Mouse (Mus musculus): ENCODE results near the gene Ppp2r5e. TPM values are rescaled to one million over a fixed set of nuclear protein-coding genes. Genes with fewer than 3 reads are reported as not detected.

Gene Ppp2r5e
- polyA plus RNA-seq, 1 experiment from 2014 or later = 7.8 TPM

DNA sequence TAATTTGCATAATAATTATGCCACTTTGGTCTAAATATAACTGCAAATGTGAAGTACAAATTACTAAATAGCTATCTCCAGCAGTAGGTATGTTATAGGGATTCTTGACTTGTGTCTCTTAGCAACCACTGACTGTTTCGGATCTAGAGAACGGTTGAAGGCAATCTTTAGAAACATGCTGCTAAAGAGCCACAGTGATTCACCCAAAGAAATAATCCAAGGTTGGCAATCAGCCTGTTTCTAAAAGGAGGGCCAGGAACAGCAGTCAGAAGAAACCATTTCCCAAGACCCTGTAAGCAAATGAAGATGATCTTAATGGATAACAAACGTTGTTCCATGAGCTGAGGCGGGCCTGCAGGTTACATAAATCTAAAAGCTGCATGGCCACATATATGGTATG, 117.9 kb downstream of the Ppp2r5e start:
- Histone ChIP-seq H3K4me1 (ENCODE audit: control insufficient read depth, insufficient read depth, low read length) (peaks cover 4% of the 10 kb centered on the region; the same call in 1 of the 2 replicates), H3K4me2 (ENCODE audit: low read depth, low read length) (no peak overlapping the region), H3K9ac (ENCODE audit: low read length) (no peak overlapping the region), H3K36me3 (ENCODE audit: control insufficient read depth, insufficient read depth, low read length) (no peaks in the 10 kb centered on the region), H3K27ac (ENCODE audit: low read length) (no peak overlapping the region), H3K27me3 (ENCODE audit: control insufficient read depth, insufficient read depth, low read length) (no peaks in the 10 kb centered on the region), H3K9me3 (replicated peaks; ENCODE audit: control insufficient read depth, low read length) (no peaks in the 10 kb centered on the region), H3K4me3 (replicated peaks; ENCODE audit: low read length) (no peak overlapping the region)
- ATAC-seq (ENCODE audit: insufficient read depth, low FRiP score) = no peak
- 63% methylated on average over 4 of the region's 4 CpGs for WGBS

DNA sequence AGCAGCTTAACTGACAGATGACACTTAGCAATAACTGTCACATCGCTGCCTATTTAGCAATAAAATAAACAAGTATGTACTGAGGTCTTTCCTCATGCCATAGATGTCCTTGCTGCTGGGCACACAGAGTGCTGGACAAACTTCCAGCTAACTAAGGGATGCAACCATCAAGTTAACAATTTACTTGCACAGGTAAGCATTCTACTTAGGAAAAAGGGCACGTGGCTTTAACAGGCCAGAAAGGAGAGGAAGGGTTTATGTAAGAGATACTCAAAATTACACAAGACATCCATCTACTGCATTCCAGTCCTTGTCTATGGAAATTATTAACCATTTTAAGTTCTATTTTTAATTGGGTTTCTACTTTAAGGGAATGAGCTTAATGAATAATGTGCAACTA, 123.0 kb downstream of the Ppp2r5e start:
- no peak overlapping the region for H3K27ac ChIP-seq (ENCODE audit: low read length)
- H3K9me3 ChIP-seq (replicated peaks; ENCODE audit: control insufficient read depth, low read length) = no peaks in the 10 kb centered on the region
- no peaks in the 10 kb centered on the region for H3K36me3 ChIP-seq (ENCODE audit: control insufficient read depth, insufficient read depth, low read length)
- H3K4me2 ChIP-seq (ENCODE audit: low read depth, low read length) = no peak overlapping the region
- H3K4me1 ChIP-seq (ENCODE audit: control insufficient read depth, insufficient read depth, low read length) = 0 out of 2 replicates have a peak, but pooled peaks cover 2% of the 10 kb centered on the region
- H3K9ac ChIP-seq (ENCODE audit: low read length) = no peak overlapping the region
- WGBS = 76% methylated on average over 2 of the region's 2 CpGs
- no peak overlapping the region for H3K4me3 ChIP-seq (replicated peaks; ENCODE audit: low read length)
- ATAC-seq (ENCODE audit: insufficient read depth, low FRiP score) = no peak
- H3K27me3 ChIP-seq (ENCODE audit: control insufficient read depth, insufficient read depth, low read length) = no peaks in the 10 kb centered on the region

DNA sequence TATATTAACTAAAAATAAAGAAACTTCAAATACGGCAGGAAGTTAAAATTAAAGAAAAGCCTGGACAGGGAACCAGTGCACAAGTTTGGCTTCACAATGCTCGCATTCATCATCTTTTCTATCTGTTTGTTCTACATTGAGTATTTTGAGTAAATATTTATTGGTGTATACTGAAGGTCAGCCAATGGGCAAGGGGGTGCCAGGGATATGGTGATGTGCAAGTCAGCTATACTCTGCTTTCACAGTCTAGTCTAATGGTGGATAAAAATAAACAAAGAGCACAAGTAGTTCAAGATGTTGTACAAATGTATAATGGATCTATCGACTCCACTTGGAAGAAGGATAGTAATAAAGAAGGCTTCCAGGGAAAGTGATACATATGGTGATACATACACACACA, 123.9 kb downstream of the Ppp2r5e start:
- Histone ChIP-seq H3K4me2 (ENCODE audit: low read depth, low read length) (no peak overlapping the region), H3K9me3 (replicated peaks; ENCODE audit: control insufficient read depth, low read length) (no peaks in the 10 kb centered on the region), H3K27ac (ENCODE audit: low read length) (no peak overlapping the region), H3K27me3 (ENCODE audit: control insufficient read depth, insufficient read depth, low read length) (no peaks in the 10 kb centered on the region), H3K4me1 (ENCODE audit: control insufficient read depth, insufficient read depth, low read length) (0 out of 2 replicates have a peak, but pooled peaks cover 2% of the 10 kb centered on the region), H3K9ac (ENCODE audit: low read length) (no peak overlapping the region), H3K4me3 (replicated peaks; ENCODE audit: low read length) (no peak overlapping the region), H3K36me3 (ENCODE audit: control insufficient read depth, insufficient read depth, low read length) (no peaks in the 10 kb centered on the region)
- 65% methylated on average over 3 of the region's 3 CpGs for WGBS
- no peak for ATAC-seq (ENCODE audit: insufficient read depth, low FRiP score)

DNA sequence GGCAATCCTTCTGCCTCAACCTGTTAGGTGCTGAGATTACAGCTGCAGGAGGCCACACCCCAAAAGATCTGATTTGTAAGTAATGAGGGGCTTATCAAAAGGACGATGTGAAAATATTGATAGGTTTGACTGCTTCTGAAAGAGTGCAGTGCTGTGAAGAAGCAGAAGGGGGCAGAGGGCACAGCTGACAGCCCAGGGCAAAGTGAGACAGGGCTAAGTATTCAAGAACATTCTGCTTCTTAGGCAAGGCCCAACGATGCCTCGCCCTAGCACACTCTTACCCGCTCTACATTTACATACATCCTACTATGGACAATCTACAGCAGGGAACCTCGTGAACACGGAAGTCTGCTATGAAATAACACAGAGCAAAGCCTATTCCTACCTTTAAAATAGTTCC, 128.2 kb downstream of the Ppp2r5e start:
- H3K27me3 ChIP-seq (ENCODE audit: control insufficient read depth, insufficient read depth, low read length) = no peaks in the 10 kb centered on the region
- no peak overlapping the region for H3K4me3 ChIP-seq (replicated peaks; ENCODE audit: low read length)
- WGBS = 87% methylated on average over 6 of the region's 6 CpGs
- no peak overlapping the region for H3K9ac ChIP-seq (ENCODE audit: low read length)
- H3K4me2 ChIP-seq (ENCODE audit: low read depth, low read length) = no peak overlapping the region
- H3K36me3 ChIP-seq (ENCODE audit: control insufficient read depth, insufficient read depth, low read length) = peaks cover 4% of the 10 kb centered on the region; the same call in 1 of the 2 replicates
- H3K9me3 ChIP-seq (replicated peaks; ENCODE audit: control insufficient read depth, low read length) = no peaks in the 10 kb centered on the region
- H3K27ac ChIP-seq (ENCODE audit: low read length) = no peak overlapping the region
- ATAC-seq (ENCODE audit: insufficient read depth, low FRiP score) = no peak; the same call in 1 of the 2 replicates
- H3K4me1 ChIP-seq (ENCODE audit: control insufficient read depth, insufficient read depth, low read length) = 0 out of 2 replicates have a peak, but pooled peaks cover 2% of the 10 kb centered on the region

DNA sequence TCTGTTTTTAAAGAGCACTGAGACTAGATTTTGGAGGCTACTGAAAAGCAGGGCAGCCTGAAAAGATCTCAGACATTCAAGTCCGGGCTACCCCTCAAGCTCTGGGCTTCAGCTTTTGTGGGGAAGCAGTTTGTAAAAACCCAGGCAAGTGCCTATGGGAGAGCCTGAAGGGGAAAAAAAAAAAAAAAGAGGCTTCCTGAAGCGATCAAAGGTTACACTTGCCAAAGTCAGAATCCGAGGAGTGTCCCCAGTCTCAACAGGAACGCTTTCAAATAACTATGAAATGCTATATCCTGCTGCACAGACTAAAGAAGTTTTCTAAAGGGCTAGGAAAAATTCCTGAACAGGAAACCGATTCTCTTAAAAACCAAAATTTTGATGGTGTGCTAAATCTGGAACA, 128.9 kb downstream of the Ppp2r5e start:
- no peak for ATAC-seq (ENCODE audit: insufficient read depth, low FRiP score)
- peaks cover 4% of the 10 kb centered on the region; the same call in 1 of the 2 replicates for H3K36me3 ChIP-seq (ENCODE audit: control insufficient read depth, insufficient read depth, low read length)
- H3K9me3 ChIP-seq (replicated peaks; ENCODE audit: control insufficient read depth, low read length) = no peaks in the 10 kb centered on the region
- H3K4me2 ChIP-seq (ENCODE audit: low read depth, low read length) = no peak overlapping the region
- no peaks in the 10 kb centered on the region for H3K4me1 ChIP-seq (ENCODE audit: control insufficient read depth, insufficient read depth, low read length)
- no peak overlapping the region for H3K9ac ChIP-seq (ENCODE audit: low read length)
- WGBS = 79% methylated on average over 5 of the region's 5 CpGs
- no peaks in the 10 kb centered on the region for H3K27me3 ChIP-seq (ENCODE audit: control insufficient read depth, insufficient read depth, low read length)
- no peak overlapping the region for H3K27ac ChIP-seq (ENCODE audit: low read length)
- no peak overlapping the region for H3K4me3 ChIP-seq (replicated peaks; ENCODE audit: low read length)

DNA sequence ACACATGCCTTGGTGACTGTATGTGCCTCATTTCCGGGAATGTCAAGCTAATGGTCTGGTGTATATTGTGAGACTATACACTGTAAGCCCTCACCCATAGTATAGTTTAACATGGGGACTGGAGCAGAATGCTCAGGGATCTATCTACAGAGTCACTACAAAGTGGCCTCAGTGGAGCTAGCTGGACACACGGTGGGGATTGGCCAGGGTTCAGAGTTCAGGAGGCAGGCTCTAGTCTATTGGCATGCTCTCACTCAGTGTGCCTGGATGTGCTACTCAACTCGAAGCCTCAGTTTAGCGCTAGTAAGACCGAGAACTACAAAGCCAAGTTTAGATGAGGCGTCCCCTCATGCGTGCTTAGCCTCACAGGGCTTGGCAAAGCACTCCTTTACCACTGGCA, 129.8 kb downstream of the Ppp2r5e start:
- Histone ChIP-seq H3K27ac (ENCODE audit: low read length) (no peak overlapping the region), H3K27me3 (ENCODE audit: control insufficient read depth, insufficient read depth, low read length) (no peaks in the 10 kb centered on the region), H3K36me3 (ENCODE audit: control insufficient read depth, insufficient read depth, low read length) (peaks cover 6% of the 10 kb centered on the region; the same call in 1 of the 2 replicates), H3K9ac (ENCODE audit: low read length) (no peak overlapping the region), H3K4me2 (ENCODE audit: low read depth, low read length) (no peak overlapping the region), H3K9me3 (replicated peaks; ENCODE audit: control insufficient read depth, low read length) (no peaks in the 10 kb centered on the region), H3K4me3 (replicated peaks; ENCODE audit: low read length) (no peak overlapping the region), H3K4me1 (ENCODE audit: control insufficient read depth, insufficient read depth, low read length) (no peaks in the 10 kb centered on the region)
- no peak for ATAC-seq (ENCODE audit: insufficient read depth, low FRiP score)
- WGBS = 84% methylated on average over 7 of the region's 7 CpGs

DNA sequence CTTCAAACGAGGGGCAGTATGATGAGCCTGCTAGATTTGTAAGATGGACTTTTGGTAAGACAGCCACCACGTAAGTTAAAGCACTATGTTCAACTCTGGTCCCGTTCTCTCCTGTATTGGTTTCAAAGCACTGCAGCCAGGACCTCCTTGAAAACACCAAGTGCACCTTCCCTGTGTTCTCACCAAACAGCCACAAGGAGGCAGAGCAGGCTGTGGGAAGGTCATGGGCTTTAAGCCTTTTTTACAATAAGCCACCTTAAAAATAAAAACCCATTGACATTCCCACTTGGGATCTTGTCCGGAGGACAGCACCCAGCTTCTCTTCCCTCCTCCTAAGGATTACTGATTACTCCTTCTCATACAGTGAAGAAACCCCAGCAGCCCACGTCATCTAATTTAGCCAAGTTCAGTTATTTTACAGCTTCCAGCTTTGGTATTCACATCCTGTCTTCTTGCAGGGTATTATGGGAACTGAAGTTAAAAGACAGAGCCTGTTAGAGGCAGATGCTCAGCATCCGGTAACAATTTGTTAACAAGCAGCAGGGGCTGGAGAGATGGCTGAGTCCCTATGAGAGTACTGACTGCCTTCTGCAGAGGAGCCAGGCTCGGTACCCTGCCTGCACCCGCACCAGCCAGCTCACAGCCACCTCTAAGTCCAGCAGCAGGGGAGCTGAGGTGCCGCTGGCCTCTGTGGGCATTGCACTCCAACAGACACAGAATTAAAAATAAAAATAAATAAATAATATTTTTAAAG, 131.9 kb downstream of the Ppp2r5e start:
- no peak overlapping the region for H3K27ac ChIP-seq (ENCODE audit: low read length)
- H3K4me3 ChIP-seq (replicated peaks; ENCODE audit: low read length) = no peak overlapping the region
- no peaks in the 10 kb centered on the region for H3K9me3 ChIP-seq (replicated peaks; ENCODE audit: control insufficient read depth, low read length)
- ATAC-seq (ENCODE audit: insufficient read depth, low FRiP score) = no peak; the same call in 1 of the 2 replicates
- 78% methylated on average over 9 of the region's 9 CpGs for WGBS
- H3K36me3 ChIP-seq (ENCODE audit: control insufficient read depth, insufficient read depth, low read length) = peaks cover 15% of the 10 kb centered on the region
- no peak overlapping the region for H3K9ac ChIP-seq (ENCODE audit: low read length)
- H3K27me3 ChIP-seq (ENCODE audit: control insufficient read depth, insufficient read depth, low read length) = no peaks in the 10 kb centered on the region
- H3K4me1 ChIP-seq (ENCODE audit: control insufficient read depth, insufficient read depth, low read length) = no peaks in the 10 kb centered on the region
- H3K4me2 ChIP-seq (ENCODE audit: low read depth, low read length) = no peak overlapping the region

DNA sequence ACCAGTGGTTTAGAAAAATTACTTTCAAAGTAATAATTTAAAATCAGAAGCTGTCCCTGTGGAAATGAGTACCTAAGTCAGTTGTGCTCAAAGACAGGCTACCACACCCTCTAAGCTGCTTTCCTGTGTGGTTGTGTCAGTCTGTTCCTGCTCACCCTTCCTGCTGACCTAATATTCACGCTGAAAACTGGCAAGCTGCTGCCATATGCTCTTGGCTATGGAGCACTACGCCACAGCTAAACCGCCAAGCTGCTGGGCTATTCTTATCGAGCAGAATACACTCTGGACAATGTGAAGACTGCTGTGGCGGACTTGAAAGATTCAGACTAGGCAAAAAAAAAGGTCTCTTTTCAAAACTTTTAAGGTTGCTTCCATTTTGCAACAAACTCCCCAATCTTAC, 135.5 kb downstream of the Ppp2r5e start:
- peaks cover 23% of the 10 kb centered on the region for H3K36me3 ChIP-seq (ENCODE audit: control insufficient read depth, insufficient read depth, low read length)
- no peaks in the 10 kb centered on the region for H3K27me3 ChIP-seq (ENCODE audit: control insufficient read depth, insufficient read depth, low read length)
- 87% methylated on average over 5 of the region's 5 CpGs for WGBS

DNA sequence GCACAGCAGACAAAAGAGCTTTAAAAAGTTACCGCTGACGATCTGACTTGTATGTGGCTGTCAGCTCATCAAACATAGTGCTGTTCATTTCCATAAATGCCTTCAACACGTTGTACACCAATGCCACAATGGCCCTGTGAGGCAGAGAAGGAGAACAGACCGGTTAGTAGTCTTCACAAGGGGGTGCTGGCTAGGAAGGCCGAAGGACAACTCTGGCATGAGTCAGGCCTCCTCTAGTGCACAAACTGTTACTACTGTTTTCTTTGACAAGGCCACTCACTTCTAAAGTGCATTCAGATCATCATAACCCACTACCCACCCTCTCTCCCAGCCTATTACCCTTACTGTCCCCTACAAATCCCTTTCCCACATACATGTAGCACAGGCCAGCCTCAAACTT, 136.4 kb downstream of the Ppp2r5e start:
- H3K9ac ChIP-seq (ENCODE audit: low read length) = no peak overlapping the region
- H3K4me1 ChIP-seq (ENCODE audit: control insufficient read depth, insufficient read depth, low read length) = no peaks in the 10 kb centered on the region
- 89% methylated on average over 5 of the region's 5 CpGs for WGBS
- H3K4me3 ChIP-seq (replicated peaks; ENCODE audit: low read length) = no peak overlapping the region
- no peak overlapping the region for H3K27ac ChIP-seq (ENCODE audit: low read length)
- no peaks in the 10 kb centered on the region for H3K27me3 ChIP-seq (ENCODE audit: control insufficient read depth, insufficient read depth, low read length)
- no peak overlapping the region for H3K4me2 ChIP-seq (ENCODE audit: low read depth, low read length)
- H3K36me3 ChIP-seq (ENCODE audit: control insufficient read depth, insufficient read depth, low read length) = peaks cover 23% of the 10 kb centered on the region
- H3K9me3 ChIP-seq (replicated peaks; ENCODE audit: control insufficient read depth, low read length) = no peaks in the 10 kb centered on the region
- no peak for ATAC-seq (ENCODE audit: insufficient read depth, low FRiP score)

More for the DNA sequence above, 135.5 kb downstream of the Ppp2r5e start:
- Histone ChIP-seq H3K4me3 (replicated peaks; ENCODE audit: low read length) (no peak overlapping the region), H3K9ac (ENCODE audit: low read length) (no peak overlapping the region), H3K4me1 (ENCODE audit: control insufficient read depth, insufficient read depth, low read length) (no peaks in the 10 kb centered on the region), H3K9me3 (replicated peaks; ENCODE audit: control insufficient read depth, low read length) (no peaks in the 10 kb centered on the region), H3K27ac (ENCODE audit: low read length) (no peak overlapping the region), H3K4me2 (ENCODE audit: low read depth, low read length) (no peak overlapping the region)
- no peak for ATAC-seq (ENCODE audit: insufficient read depth, low FRiP score)
